Mouse (Mus musculus): ENCODE measurements around the gene Galnt10.
A peak's percentile ranks its signal among the peaks of the same experiment; 100 is the strongest.

Gene Galnt10

DNA sequence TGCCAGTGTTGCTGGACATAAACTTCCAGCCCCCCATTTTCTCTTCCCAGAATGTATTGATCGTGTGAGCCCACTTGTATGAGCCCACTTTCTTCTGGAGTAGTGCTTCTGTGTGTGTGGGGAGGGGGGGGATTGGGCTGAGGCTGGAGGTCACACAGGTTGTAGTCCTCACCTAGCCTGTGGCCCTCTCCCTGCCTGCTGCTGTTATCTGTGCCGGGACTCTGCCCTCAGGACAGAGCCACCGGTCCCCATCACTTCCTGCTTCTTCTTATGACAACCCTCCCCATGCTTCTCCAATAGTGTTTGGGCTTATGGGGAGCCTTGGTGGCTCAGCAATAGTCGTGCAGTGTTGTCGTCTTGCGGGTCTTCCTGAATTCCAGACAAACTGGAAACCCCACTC is 46.7 kb downstream of the Galnt10 start:
- no peak for DNase-seq

DNA sequence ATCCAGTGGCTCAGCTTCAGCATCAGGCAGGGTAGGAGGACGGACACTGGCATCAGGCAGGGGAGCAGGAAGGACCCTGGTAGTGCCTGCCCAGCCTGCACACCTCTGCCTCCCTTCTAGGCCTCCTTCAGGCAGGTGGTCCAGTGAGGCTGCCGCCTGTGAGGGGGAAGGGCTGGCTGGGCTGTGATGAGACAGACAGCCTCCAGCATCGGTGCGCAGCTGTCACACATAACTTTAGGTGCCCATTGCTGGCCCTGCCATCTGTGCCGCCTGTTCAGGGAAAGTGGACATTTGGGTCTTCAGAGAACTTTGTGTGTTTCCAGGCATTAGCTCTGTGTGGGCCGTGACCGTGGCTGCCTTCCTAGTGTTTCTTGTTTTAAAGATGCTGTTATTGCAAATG is 47.5 kb downstream of the Galnt10 start:
- DNase-seq, result no peak

DNA sequence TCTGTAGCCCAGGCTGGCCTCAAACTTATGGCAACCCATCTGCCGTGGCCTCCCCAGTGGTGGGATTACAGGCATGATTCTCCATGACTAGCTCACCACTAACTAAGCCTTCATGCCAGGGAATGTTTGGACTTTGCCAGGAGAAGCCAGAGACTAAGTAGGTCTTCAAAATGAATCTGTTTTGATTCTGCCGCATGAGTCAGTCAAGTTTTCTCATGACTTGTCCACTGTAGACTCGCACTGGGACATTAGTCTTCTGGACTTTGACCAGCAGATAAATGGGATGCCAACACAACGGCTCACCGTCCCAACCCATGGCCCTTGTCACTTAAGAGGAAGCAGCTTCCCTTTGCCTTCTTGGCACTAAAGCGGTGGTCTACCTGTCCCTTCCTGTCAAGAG is 49.2 kb downstream of the Galnt10 start:
- no peak for DNase-seq

DNA sequence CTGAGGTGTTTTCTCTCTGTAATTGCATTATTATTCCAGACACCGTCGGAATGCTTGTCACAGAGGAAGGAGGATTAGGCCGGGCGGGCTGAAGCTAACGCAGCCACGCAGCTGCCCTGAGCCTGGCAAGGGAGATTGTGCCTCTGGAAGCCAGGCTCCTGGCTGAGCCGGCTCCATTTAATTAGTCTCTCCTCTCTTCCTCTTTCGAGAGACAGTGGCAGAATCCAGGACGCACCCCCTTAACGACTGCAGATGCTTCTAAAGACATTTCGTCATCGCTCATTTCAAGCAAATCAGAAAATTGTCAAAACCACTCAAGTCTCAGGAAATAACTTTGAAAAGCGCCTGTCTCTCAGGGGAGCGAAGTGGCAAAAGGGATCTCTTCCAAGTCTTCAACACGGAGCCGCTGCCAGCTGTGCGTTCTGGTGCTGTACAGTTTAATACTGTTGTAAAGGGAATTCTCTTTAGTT is 51.0 kb downstream of the Galnt10 start:
- DNase-seq, result no peak

DNA sequence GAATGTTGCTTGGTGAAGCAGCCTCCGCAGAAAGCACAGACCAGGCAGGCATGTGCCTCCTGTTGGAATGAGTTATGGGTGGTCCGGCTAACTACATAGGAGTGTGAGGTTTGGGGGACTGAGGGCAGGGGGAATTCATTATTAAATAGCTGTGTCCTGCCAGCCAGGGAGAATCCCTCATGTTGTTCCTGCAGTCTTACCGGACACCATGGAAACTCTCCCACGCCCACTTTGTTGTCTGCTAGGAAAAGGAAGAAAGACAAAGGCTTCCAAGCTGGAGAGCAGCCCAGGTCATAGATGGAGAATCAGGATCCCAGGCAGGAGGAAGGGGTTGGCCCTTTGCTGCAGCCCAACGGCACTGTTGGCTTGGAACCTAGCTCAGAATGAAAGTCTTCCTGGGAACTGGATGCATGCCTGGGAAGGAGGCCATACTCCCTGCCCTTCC is 51.6 kb downstream of the Galnt10 start:
- DNase-seq, result peak; percentile 46

DNA sequence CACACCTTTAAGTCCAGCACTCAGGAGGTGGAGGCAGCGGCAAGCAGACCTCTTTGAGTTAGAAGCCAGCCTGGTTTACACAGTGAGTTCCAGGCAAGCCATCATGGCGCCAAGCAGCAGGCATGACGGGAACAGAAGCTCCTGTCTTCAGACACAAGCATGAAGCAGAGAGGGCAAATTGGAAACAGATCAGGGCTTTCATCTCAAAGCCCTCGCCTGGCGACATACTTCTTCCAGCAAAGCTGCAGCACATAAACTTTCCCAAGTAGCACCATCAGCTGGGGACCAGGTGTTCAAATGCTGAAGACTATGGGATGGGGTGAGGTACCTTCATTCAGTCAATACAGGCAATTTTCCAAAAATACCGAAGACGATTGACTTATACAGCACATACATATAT is 54.9 kb downstream of the Galnt10 start:
- DNase-seq, result no peak

DNA sequence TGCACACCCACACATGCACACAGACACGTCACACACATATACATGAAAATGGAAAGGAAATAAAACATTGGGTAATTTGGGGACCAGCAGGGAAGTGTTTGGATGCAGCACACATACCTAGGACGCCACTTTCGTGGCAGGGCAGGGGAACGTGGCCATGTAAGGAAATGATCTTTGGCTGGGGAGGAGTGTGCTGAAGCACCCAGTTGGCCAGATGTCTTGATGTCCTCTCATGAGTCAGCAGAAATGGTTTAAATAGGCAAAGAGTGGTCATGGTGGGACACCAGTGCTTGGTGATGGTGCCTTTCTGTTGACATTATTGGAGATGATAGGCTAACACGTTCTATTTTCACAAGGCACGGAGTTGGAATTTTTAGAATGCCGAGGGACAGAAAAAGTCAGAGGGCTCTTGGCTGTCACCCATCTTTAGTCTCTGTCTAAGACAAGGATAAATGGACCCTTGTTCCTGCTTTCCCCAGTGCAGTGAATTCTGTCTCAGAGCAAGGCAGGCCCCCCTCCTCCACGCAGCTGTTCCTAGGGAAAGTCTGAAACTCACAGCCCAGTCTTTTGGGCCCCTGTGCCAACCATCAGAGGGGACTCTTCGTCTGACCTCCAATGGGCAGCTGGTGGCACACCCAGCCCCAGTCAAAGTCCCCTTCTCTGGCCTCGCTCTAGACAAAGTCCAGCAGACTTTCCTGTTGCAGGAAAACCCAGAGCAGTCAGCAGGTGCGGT is 56.1 kb downstream of the Galnt10 start:
- DNase-seq, result peak; percentile 25

DNA sequence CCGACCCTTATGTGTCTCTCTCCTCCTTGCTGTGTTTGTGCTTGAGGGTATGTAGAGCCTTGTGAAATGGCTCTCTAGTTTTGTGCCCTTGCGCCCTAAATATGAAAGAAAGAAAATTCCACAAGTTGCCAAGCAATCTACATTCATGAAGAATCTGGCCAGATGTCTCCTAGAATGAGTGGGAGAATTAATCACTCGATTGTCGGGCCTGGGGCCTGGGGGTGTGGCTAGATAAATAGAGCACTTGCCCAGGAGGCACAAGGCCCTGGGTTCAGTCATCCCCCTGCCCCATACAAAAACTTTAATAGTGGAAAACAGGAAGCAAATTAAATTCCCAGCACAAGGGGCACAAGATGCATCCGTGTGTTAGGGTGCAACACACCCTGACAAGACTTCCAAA is 56.7 kb downstream of the Galnt10 start:
- no peak for DNase-seq

DNA sequence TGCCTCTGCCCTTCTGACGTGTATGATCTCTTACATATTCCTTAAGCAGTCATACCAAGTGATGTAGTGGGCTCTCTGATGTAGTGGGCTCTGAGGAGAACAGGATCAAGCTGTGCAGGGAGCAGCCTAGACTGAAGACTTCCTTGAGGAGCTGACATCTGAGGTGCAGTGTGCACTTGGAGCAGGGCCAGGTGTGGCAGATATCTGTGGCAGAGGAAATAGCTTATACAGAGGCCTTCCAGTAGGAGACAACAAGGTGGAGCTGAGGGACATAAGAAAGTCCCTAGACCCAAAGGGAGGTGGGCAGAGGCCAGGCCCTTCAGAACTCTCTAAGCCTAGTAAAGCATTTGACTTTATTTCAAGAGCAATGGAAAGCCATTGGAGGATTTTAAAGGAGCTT is 61.4 kb downstream of the Galnt10 start:
- no peak for DNase-seq

DNA sequence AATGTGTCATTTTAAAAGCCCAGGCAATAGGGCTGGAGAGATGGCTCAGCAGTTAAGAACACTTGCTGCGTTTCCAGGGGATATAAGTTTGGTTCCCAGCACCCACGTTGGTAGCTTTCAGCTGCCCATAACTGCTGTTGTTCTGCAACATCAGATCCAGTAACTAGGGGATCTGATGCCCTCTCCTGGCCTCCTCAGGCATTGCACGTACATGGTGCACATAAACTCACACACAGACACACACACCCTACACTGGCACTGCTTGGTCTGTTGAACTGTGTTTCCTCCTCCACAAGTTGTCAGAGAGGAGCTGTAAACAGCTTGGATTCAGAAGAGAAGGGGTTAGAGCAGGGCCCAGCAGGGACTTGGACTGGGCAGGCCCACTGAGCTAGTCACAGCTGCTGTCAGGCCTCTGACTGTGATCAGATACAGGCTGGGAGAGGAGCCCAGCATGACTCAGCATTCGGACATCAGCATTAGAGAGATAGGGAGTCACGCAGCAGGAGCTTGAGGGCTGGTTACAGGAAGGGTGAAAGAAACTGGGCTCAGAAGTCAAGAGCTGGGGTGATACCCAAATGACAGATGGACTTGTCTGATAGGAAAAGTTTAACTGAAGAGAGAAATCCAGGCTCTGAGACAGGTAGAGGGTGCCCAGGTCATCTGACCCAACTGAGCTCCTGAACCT is 62.0 kb downstream of the Galnt10 start:
- DNase-seq, result no peak

DNA sequence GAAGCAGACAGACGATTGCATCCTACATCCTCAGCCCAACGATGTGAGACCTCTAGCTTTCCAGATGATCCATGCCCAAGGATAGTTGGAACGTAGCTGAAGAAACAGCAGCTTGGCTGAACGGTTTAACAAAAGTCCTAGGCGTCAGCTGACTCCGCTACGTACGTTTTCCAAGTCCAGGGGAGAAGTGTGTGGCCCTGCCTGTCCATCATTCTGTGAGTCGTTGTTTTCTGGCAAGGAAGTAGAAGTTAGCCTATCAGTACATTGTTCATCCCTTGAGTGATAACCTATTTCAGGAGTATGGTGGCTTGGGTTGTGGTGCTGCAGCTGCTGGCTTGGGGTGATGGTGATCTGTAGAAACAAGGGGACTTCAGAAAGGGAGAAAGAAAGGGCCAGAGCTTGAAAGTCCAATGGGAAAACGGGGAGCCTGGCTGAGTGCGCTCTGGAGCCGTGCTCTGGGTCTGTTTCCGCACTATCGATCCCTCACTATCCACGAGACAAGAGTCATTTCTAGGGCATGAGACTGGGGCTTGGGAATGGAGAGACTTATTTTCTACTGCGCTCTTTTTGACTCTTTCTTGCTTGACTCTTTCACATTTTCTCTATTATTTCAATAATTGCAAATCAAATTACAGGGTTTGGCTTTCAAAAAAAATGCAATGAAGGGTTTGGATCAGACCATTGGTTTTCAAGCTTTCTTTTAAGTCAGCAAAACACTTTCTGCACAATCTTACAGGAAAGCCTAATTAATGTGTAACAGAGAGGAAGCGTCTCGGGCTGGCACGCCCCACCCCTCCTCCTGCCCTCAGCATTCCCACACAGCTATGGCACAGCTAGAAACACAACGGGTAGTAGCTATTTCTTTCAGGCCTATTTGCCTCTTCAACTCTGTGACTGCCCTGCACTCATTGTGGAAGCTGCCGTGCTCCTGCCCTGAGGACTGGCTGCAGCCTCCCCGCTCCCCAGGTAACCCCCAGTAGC is 63.2 kb downstream of the Galnt10 start:
- peak; percentile 53 for DNase-seq

DNA sequence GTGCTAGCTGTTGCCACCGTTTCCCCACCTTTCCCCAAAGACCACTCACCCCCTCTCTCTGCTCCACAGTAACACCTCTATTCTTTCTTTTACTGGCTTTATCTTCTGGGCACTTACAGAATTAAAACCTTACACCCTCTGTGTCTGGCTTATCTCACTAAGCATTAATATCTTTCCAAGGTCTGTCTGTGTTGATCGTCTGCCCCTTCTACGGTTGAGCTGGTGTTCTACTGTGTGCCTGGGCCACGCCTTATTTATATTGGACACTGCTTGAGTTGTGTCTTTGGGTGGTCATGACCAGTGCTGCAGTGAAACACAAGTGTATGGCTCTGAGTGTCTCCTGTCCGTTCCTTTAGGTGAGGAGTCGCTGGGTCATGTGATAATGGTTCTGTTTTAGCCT is 68.7 kb downstream of the Galnt10 start:
- DNase-seq, result no peak

DNA sequence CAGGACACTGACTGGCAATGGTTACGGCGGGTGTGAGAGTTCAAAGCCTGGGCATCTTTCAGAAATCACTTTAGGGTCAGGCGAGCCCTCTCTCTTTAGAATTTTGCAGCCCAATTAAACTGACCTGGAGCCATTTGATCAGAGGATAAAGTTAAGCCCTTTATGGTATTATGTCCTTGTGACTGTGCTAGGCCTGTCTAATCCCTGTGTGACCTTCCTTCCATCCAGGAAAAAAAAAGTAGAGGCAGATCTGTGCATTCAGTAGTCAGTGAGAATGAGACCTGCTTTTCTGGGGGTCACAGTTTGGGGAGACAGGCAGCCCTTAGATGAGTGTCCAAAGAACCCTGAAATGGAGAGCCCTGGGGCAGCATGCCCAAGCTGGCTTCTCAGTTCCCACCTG is 71.5 kb downstream of the Galnt10 start:
- DNase-seq, result no peak

DNA sequence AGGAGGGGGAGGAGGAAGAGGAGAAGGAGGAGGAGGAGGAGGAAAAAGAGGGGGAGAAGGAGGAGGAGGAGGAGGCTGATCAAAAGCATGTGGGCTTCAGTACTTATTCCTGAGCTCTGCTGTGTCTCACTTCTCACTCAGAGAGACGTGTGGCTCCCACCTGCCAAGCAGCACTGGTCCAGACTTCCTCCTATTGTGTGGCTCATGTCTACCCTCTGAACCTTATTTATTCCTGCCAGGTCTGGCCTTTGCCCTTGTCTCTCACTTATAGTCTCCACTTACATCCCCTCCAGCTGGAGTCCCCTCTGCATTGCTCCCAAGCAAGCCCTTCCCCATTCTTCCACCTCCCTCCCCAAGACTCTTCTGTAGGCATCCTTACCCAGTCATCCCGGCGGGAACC is 72.2 kb downstream of the Galnt10 start:
- DNase-seq, result no peak

DNA sequence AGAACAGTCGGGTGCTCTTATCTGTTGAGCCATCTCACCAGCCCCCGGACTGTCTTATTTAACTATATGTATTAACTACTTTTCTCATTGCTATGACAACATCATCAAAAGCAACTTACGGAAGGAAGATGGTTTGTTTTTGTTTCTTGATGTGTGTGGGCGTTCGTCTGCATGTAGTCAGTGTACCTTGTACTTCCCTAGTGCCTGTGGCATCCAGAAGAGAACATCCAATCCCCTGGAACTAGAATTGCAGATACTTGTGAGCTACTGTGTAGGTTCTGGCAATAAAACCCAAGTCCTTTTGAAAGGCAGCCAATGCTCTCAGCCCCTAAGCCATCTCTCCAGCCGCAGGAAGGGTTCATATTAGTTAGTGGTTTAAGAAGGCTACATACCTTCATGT is 72.8 kb downstream of the Galnt10 start:
- no peak for DNase-seq

DNA sequence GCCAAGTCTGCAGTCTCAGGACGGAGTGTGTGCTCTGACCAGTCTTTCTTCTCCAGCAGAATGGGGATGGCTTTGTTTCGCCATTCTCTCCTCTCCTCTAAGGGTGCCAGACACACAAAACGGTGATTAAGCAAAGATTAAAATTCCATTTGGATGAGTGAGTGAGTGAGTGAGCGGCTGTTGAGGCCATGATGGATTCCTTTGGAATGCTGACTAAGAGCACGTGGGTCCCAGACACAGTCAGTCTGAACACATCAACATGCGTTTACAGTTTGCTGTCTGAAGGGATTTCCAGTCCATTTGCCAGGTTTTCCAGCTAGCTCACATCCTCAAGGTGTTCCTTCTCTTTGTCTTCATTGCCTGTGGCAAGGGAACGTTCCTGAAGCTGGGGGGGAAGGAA is 74.4 kb downstream of the Galnt10 start:
- DNase-seq, result no peak

DNA sequence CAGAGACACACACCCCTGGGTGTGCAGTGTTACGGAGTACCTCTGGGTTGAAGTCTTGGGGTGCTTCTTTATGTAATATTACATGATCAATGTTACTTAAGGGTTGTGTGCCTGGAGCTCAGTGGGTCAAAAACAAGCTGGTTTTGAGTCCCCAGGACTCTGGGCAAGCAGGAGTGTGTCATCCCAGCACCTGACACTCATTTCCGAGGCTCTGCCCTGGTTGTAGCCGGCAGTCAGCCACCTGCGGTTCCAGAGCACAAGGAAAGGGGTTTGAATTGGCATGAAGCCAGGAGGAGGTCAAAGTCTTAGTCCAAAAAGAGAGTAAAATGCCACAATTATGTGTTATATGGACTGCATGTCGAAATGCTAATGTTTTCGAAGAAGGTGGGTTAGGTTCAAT is 74.8 kb downstream of the Galnt10 start:
- DNase-seq, result no peak

DNA sequence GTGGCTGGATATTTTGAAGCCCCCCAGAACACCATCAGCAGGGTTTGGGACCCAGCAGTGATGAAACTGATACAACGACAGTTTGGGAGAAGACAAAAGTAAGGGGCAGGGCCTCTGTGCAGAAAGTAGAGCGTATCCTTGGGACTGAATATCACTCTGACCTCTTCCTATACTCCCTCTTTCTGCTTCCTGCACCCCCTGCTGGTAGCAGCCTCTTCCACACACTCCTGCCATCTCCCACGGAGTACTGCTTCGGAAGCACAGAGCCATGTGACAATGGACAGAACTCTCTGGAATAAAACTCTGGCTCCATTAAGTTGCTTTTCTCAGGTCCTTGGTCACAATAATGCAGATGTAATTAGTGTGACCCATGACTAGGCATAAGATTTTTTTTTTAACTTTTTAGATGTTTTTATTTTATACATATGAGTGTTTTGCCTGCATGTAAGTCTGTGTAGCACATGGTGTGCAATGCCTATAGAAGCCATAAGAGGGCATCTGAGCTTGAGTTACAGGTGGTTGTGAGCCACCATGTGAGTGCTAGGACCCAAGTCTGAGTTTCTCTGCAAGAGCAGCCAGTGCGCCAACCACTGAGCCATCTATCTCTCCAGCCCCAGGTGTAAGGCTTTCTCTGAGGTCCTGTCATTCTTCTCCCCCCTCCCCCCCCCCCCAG is 79.7 kb downstream of the Galnt10 start:
- DNase-seq, result no peak

DNA sequence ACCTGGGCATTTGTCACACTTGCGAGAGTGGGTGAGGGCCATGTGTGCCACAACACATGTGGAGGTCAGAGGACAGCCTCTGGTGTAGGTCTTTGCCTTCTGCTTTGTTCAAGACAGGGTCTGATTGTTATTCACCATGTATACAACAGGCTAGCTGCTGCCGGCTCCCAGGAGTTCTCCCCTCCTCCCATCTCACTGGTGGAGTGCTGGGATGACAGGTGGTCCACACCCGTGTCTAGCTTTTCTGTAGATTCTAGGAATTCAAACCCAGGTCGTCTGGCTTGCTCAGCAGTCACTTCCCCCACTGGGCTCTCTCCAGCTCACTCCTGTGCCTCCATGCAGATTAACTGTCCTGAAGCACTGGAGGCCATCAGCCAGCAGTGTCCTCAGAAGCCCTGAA is 80.7 kb downstream of the Galnt10 start:
- no peak for DNase-seq

DNA sequence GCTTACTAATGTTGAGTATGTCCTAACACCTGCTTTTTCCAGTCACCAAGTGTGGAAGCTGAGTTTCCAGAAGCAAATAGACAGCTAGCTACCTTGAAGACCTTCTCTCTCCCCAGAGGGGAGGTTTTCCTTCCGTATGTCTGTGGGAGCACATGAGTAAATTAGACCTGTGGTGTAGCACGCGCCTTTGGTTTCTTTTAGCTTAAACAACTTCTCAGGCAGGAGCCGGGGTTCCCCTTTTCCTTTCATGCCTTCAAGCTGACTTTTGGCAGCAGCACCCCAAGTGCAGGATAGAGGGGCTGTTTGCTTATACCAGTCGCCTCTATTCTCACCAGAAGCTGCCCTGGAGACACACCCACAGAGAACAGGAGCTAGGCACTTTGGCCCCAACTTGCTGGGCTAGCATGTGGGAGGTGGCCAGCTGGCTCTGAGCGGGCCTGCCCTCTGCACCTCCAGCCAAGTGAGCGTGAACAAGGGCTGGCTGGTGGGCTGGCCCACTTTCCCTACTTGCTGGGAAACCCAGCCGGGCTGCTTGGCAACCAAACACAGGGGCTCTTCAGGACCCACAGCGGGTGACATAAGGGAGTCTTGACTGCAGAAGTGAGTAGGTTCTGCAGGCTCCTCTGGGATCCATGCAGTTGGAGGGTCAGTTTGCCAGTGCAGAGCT is 82.2 kb downstream of the Galnt10 start:
- peak; percentile 60 for DNase-seq

DNA sequence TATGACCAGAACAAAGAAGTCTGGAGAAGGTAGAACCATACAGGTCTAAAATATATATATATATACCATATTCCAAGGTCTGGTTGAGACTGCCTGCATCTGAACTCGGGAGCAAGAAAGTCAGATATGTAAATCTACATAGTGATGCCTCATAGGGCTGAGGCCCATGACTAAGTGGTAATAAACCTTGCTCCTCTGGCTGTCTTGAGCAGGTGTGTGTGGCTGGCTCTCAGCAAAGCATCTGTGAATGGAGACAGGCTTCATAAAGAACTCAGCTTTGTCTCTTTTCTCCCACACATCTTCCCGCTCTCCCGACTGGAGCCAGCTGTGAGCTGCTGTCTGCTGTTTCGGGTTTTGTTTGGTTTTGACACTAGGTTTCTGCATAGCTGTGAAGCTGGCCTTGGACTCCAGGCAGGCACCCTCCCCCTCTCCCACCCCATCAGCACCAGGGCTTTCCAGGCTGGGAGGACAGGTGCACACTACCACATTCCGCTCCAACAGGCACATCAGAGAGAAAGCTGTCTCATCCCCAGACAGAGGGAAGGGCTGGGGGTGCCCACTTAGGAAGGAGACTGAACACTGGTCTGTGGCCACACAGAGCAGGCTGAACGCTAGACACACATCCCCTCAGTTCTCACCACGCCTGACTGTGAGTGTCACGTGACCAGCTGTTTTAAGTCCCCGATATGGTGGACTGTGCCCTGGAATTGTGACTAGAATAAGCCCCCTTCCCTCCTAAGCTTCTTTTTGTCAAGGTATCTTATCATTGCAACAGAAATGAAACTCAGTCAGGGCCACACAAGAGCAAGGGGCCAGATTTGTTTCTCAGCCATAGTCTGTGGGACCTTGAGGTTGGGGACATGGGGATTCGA is 87.4 kb downstream of the Galnt10 start:
- DNase-seq, result no peak

Measured in kidney, adult 18-20 months (tissue).